15 mouse cellular contexts compared by ENCODE assay signal in the genomic region with DNA sequence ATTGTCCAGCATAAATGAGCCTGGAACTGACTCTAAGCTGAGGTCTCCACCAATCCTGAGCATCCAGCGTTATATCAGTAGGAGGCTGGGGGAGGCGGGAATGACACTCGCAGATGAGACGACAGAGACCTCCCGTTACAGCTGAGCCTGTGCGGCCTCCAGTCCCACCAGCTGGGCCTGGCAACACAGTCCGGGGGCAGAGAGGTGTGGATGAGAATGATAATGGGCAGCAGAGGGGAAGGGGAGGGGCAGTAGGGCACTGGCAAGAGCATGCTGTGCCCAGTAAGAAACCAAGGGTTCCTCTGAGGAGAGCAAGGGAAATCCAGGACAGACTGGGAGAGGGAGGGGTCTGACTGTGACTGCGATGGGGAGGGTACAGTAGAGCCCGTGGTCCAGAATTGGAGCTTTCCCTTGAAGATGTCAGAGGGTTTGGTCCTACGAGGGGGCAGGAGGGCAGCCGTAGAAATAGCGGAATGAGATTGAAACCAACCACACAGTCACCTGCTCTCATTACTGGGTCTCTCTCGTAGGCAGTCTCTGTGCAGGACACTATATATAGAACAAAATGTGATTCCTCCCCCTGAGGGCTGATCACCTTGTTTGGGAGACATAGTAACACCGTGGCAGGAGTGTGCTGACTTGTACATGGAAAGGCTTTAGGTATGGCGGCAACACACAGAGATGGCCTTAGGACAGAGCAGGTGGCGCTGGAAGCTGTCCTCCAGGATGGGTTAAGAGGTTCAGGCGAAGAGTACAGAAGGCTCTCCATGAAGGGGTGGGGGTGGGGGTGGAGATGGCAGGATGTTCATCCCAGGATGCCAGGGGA. TPM values are rescaled to one million over a fixed set of nuclear protein-coding genes. Genes with fewer than 3 reads are reported as not detected.
A peak's percentile ranks its signal among the peaks of the same experiment; 100 is the strongest.
DNase-seq lines count a peak whose midpoint lies in the region; ATAC-seq and TF ChIP-seq lines count a peak whose summit lies in the region.
"Had no signal": no experiment of that assay in that cellular context is flagged by ENCODE, and none has a peak within 500 bp of the region (broad histone marks: within the 10 kb centered on the region; RNA-seq: fewer than 3 reads in every experiment).

No protein-coding gene starts in this region.

- WGBS in forebrain, postnatal 0 days: 55% methylated on average over 17 of the region's 17 CpGs
- WGBS in forebrain, embryonic 14.5 days: 54% methylated on average over 17 of the region's 17 CpGs
- 33% methylated on average over 17 of the region's 17 CpGs for WGBS in hindbrain, embryonic 16.5 days
- 61% methylated on average over 17 of the region's 17 CpGs for WGBS in liver, postnatal 0 days (ENCODE audit: insufficient replicate concordance)

- H3K4me3 ChIP-seq in forebrain, postnatal 0 days (ENCODE audit: low read depth, low read length): no peak overlapping the region
- H3K4me3 ChIP-seq in forebrain, embryonic 14.5 days (ENCODE audit: low read depth, low read length): no peak overlapping the region
- H3K4me3 ChIP-seq in hindbrain, embryonic 16.5 days (ENCODE audit: low read length): no peak overlapping the region
- no peak overlapping the region for H3K4me3 ChIP-seq in liver, postnatal 0 days (ENCODE audit: low read depth, low read length)
- H3K4me3 ChIP-seq: heart, embryonic 12.5 days; left cerebral cortex, adult 2 months; myocyte; stomach, embryonic 15.5 days had no signal

- no peak overlapping the region for H3K4me2 ChIP-seq in forebrain, postnatal 0 days (ENCODE audit: low read depth)
- H3K4me2 ChIP-seq in forebrain, embryonic 14.5 days (ENCODE audit: low read length): no peak overlapping the region
- no peak overlapping the region for H3K4me2 ChIP-seq in hindbrain, embryonic 16.5 days (ENCODE audit: low read length)
- H3K4me2 ChIP-seq in liver, postnatal 0 days (ENCODE audit: low read depth, low read length): no peak overlapping the region
- H3K4me2 ChIP-seq: heart, embryonic 12.5 days; stomach, embryonic 15.5 days had no signal

- H3K9ac ChIP-seq in forebrain, postnatal 0 days: no peak overlapping the region
- no peak overlapping the region for H3K9ac ChIP-seq in forebrain, embryonic 14.5 days (ENCODE audit: low read length)
- peak overlapping the region; percentile 33; the same call in 1 of the 2 replicates for H3K9ac ChIP-seq in hindbrain, embryonic 16.5 days (ENCODE audit: low read depth, low read length)
- H3K9ac ChIP-seq in liver, postnatal 0 days (replicated peaks): no peak overlapping the region
- H3K9ac ChIP-seq: heart, embryonic 12.5 days; stomach, embryonic 15.5 days had no signal

- no peaks in the 10 kb centered on the region for H3K9me3 ChIP-seq in forebrain, postnatal 0 days (ENCODE audit: low read length)
- H3K9me3 ChIP-seq in forebrain, embryonic 14.5 days (replicated peaks; ENCODE audit: control insufficient read depth, low read length): no peaks in the 10 kb centered on the region
- H3K9me3 ChIP-seq in hindbrain, embryonic 16.5 days (ENCODE audit: control insufficient read depth, low read length): no peaks in the 10 kb centered on the region
- H3K9me3 ChIP-seq in liver, postnatal 0 days (ENCODE audit: low read length): no peaks in the 10 kb centered on the region
- H3K9me3 ChIP-seq: heart, embryonic 12.5 days; stomach, embryonic 15.5 days had no signal

- H3K36me3 ChIP-seq in forebrain, postnatal 0 days (ENCODE audit: insufficient read depth): no peaks in the 10 kb centered on the region
- H3K36me3 ChIP-seq in forebrain, embryonic 14.5 days (ENCODE audit: control insufficient read depth, insufficient read depth, low read length): no peaks in the 10 kb centered on the region
- no peaks in the 10 kb centered on the region for H3K36me3 ChIP-seq in hindbrain, embryonic 16.5 days (ENCODE audit: control insufficient read depth, insufficient read depth, low read length)
- no peaks in the 10 kb centered on the region for H3K36me3 ChIP-seq in liver, postnatal 0 days (replicated peaks; ENCODE audit: insufficient read depth, low read length)
- H3K36me3 ChIP-seq: heart, embryonic 12.5 days; stomach, embryonic 15.5 days had no signal

- H3K27ac ChIP-seq in forebrain, postnatal 0 days (ENCODE audit: low read depth, low read length): no peak overlapping the region
- H3K27ac ChIP-seq in forebrain, embryonic 14.5 days (ENCODE audit: low read depth, low read length): no peak overlapping the region
- H3K27ac ChIP-seq in hindbrain, embryonic 16.5 days (ENCODE audit: low read depth, low read length): no peak overlapping the region; the same call in 1 of the 2 replicates
- H3K27ac ChIP-seq in liver, postnatal 0 days (ENCODE audit: low read depth): no peak overlapping the region
- H3K27ac ChIP-seq: left cerebral cortex, adult 2 months; stomach, embryonic 15.5 days had no signal

- DNase-seq in forebrain, postnatal 0 days: no peak
- DNase-seq in forebrain, embryonic 14.5 days (ENCODE audit: low spot score): no peak
- peak; percentile 49 for DNase-seq in MN1 (ENCODE audit: low spot score)
- peak; percentile 85 for DNase-seq in cerebellum, adult 9-11 months
- no peak for DNase-seq in liver, postnatal 0 days
- DNase-seq in testis, postnatal 10 days (ENCODE audit: low spot score): no peak
- no peak for DNase-seq in urinary bladder, adult 2 months (ENCODE audit: low spot score)

- no peaks in the 10 kb centered on the region for H3K4me1 ChIP-seq in forebrain, postnatal 0 days (ENCODE audit: insufficient read depth)
- peaks cover 3% of the 10 kb centered on the region; the same call in 1 of the 2 replicates for H3K4me1 ChIP-seq in forebrain, embryonic 14.5 days (ENCODE audit: control insufficient read depth, insufficient read depth, low read length)
- peaks cover 18% of the 10 kb centered on the region for H3K4me1 ChIP-seq in hindbrain, embryonic 16.5 days (ENCODE audit: control insufficient read depth, insufficient read depth, low read depth, low read length)
- H3K4me1 ChIP-seq in liver, postnatal 0 days (ENCODE audit: insufficient read depth): no peaks in the 10 kb centered on the region

- ATAC-seq in forebrain, postnatal 0 days: peak; percentile 10; the same call in 1 of the 2 replicates
- no peak for ATAC-seq in forebrain, embryonic 14.5 days
- peak; percentile 32; the same call in 1 of the 2 replicates for ATAC-seq in hindbrain, embryonic 16.5 days
- ATAC-seq in liver, postnatal 0 days: no peak
- ATAC-seq: intestine, embryonic 16.5 days had no signal

- peaks cover 12% of the 10 kb centered on the region; the same call in 1 of the 2 replicates for H3K27me3 ChIP-seq in forebrain, postnatal 0 days (ENCODE audit: insufficient read depth, low read length)
- peaks cover 5% of the 10 kb centered on the region; the same call in 1 of the 2 replicates for H3K27me3 ChIP-seq in forebrain, embryonic 14.5 days (replicated peaks; ENCODE audit: control insufficient read depth, insufficient read depth, low read length)
- H3K27me3 ChIP-seq in hindbrain, embryonic 16.5 days (replicated peaks; ENCODE audit: control insufficient read depth, insufficient read depth, low read length): peaks cover 3% of the 10 kb centered on the region
- H3K27me3 ChIP-seq in liver, postnatal 0 days (ENCODE audit: insufficient read depth, low read length): peaks cover 42% of the 10 kb centered on the region

- no peak for TF ChIP-seq EP300 in liver, postnatal 0 days (IDR thresholded peaks at IDR 0.05; ENCODE audit: low read depth)

- TF ChIP-seq CTCF in forebrain, postnatal 0 days (IDR thresholded peaks at IDR 0.05; ENCODE audit: low read depth): no peak
- TF ChIP-seq CTCF in liver, postnatal 0 days (IDR thresholded peaks at IDR 0.05; ENCODE audit: low read depth): no peak

RNA-seq across cellular contexts. Expression of a gene that starts 1.7 kb away (rescaled TPM):
- total RNA-seq in forebrain, postnatal 0 days (2014; rRNA removed): not detected in 2 replicates
- polyA plus RNA-seq in forebrain, postnatal 0 days (2015; fragmentation: Nextera tagmentation; extraction: Ambion mirVana): 0.06 TPM in 1 of 2 replicates, not detected in the other
- 0.10 TPM in 1 of 2 replicates, not detected in the other for polyA plus RNA-seq in forebrain, embryonic 14.5 days (2014; fragmentation: Nextera tagmentation; extraction: Ambion mirVana)
- 0.68 and 0.70 TPM in 2 replicates for polyA plus RNA-seq in hindbrain, embryonic 16.5 days (2015; fragmentation: Nextera tagmentation; extraction: Ambion mirVana)
- polyA plus RNA-seq in liver, postnatal 0 days (2015; fragmentation: Nextera tagmentation; extraction: Ambion mirVana): not detected in 2 replicates
- 0.03 and 0.07 TPM in 2 replicates for polyA plus RNA-seq in urinary bladder, adult 2 months (2012; rRNA removed)
- total RNA-seq: liver, adult 2 months had no signal
- polyA plus RNA-seq: heart, embryonic 12.5 days; intestine, embryonic 16.5 days; large intestine, adult 2 months; liver, adult 2 months; myocyte; stomach, embryonic 15.5 days had no signal

RNA-seq across cellular contexts. Expression of a gene that starts 8.9 kb away (rescaled TPM):
- 0.46 and 0.76 TPM in 2 replicates for total RNA-seq in forebrain, postnatal 0 days (2014; rRNA removed)
- polyA plus RNA-seq in forebrain, postnatal 0 days (2015; fragmentation: Nextera tagmentation; extraction: Ambion mirVana): 0.59 and 0.64 TPM in 2 replicates
- polyA plus RNA-seq in forebrain, embryonic 14.5 days (2014; fragmentation: Nextera tagmentation; extraction: Ambion mirVana): 0.15 TPM in 1 of 2 replicates, not detected in the other
- 0.70 and 0.95 TPM in 2 replicates for polyA plus RNA-seq in hindbrain, embryonic 16.5 days (2015; fragmentation: Nextera tagmentation; extraction: Ambion mirVana)
- polyA plus RNA-seq in liver, postnatal 0 days (2015; fragmentation: Nextera tagmentation; extraction: Ambion mirVana): 0.14 TPM in 1 of 2 replicates, not detected in the other
- polyA plus RNA-seq in urinary bladder, adult 2 months (2012; rRNA removed): 0.86 and 1.3 TPM in 2 replicates
- polyA plus RNA-seq: liver, adult 2 months had no signal

RNA-seq across cellular contexts. Expression of a gene that starts 20.6 kb away (rescaled TPM):
- not detected in 2 replicates for total RNA-seq in forebrain, postnatal 0 days (2014; rRNA removed)
- not detected in 2 replicates for polyA plus RNA-seq in forebrain, postnatal 0 days (2015; fragmentation: Nextera tagmentation; extraction: Ambion mirVana)
- not detected in 2 replicates for polyA plus RNA-seq in forebrain, embryonic 14.5 days (2014; fragmentation: Nextera tagmentation; extraction: Ambion mirVana)
- 0.11 TPM in 1 of 2 replicates, not detected in the other for polyA plus RNA-seq in hindbrain, embryonic 16.5 days (2015; fragmentation: Nextera tagmentation; extraction: Ambion mirVana)
- polyA plus RNA-seq in liver, postnatal 0 days (2015; fragmentation: Nextera tagmentation; extraction: Ambion mirVana): not detected in 2 replicates
- polyA plus RNA-seq in urinary bladder, adult 2 months (2012; rRNA removed): not detected in 2 replicates
- total RNA-seq: liver, adult 2 months had no signal
- polyA plus RNA-seq: heart, embryonic 12.5 days; intestine, embryonic 16.5 days; large intestine, adult 2 months; liver, adult 2 months; stomach, embryonic 15.5 days had no signal

RNA-seq across cellular contexts. Expression of a gene that starts 52.0 kb away (rescaled TPM):
- 27.5 and 39.7 TPM in 2 replicates for total RNA-seq in forebrain, postnatal 0 days (2014; rRNA removed)
- 31.7 and 34.2 TPM in 2 replicates for polyA plus RNA-seq in forebrain, postnatal 0 days (2015; fragmentation: Nextera tagmentation; extraction: Ambion mirVana)
- 74.2 and 78.9 TPM in 2 replicates for polyA plus RNA-seq in forebrain, embryonic 14.5 days (2014; fragmentation: Nextera tagmentation; extraction: Ambion mirVana)
- 56.7 and 64.6 TPM in 2 replicates for polyA plus RNA-seq in hindbrain, embryonic 16.5 days (2015; fragmentation: Nextera tagmentation; extraction: Ambion mirVana)
- polyA plus RNA-seq in liver, postnatal 0 days (2015; fragmentation: Nextera tagmentation; extraction: Ambion mirVana): 28.6 and 31.9 TPM in 2 replicates
- polyA plus RNA-seq in urinary bladder, adult 2 months (2012; rRNA removed): 5.4 and 6.1 TPM in 2 replicates

Comparison
In these comparisons a context has a peak if more than half of its experiments do, and no peak if none do; other contexts are left out.
1. ATAC-seq: peak in forebrain, postnatal 0 days (single experiment) and hindbrain, embryonic 16.5 days (single experiment); none in forebrain, embryonic 14.5 days (single experiment) and liver, postnatal 0 days (single experiment).
2. DNase-seq: peak in MN1 (single experiment) and cerebellum, adult 9-11 months (single experiment); none in forebrain, postnatal 0 days (single experiment), forebrain, embryonic 14.5 days (single experiment), liver, postnatal 0 days (single experiment), testis, postnatal 10 days (single experiment) and urinary bladder, adult 2 months (single experiment).